Mouse (Mus musculus): ENCODE measurements around the gene Neurod4. TPM values are rescaled to one million over a fixed set of nuclear protein-coding genes. Genes with fewer than 3 reads are reported as not detected.

The Neurod4 gene
- polyA plus RNA-seq, 1 experiment from 2014 or later: not detected

- peak; percentile 49; the same call in 1 of the 2 replicates for ATAC-seq
- H3K4me3 ChIP-seq (ENCODE audit: low read depth, low read length): no peak overlapping the region
- TF ChIP-seq CTCF (IDR thresholded peaks at IDR 0.05; ENCODE audit: low read depth): no peak
- no peaks in the 10 kb centered on the region for H3K27me3 ChIP-seq (replicated peaks; ENCODE audit: control insufficient read depth, insufficient read depth, low read length)
- no peak overlapping the region for H3K4me2 ChIP-seq (replicated peaks; ENCODE audit: low read depth)
- 24% methylated on average over 3 of the region's 3 CpGs for WGBS
- H3K9me3 ChIP-seq (ENCODE audit: control insufficient read depth): no peaks in the 10 kb centered on the region
- no peak overlapping the region for H3K9ac ChIP-seq (ENCODE audit: low read depth, low read length)
- H3K36me3 ChIP-seq (ENCODE audit: control insufficient read depth, insufficient read depth): no peaks in the 10 kb centered on the region
- no peak overlapping the region for H3K27ac ChIP-seq (ENCODE audit: low read depth, low read length)
- H3K4me1 ChIP-seq (replicated peaks; ENCODE audit: control insufficient read depth, insufficient read depth, low read length): no peaks in the 10 kb centered on the region
Measured at GRCm38 (mm10) chr10:130225034-130225433, 55.0 kb downstream of the Neurod4 start.

Other genes starting within 250 kb of the Neurod4 start
- not detected in 2 replicates for gene Olfr821, start 249.9 kb downstream of the Neurod4 start, polyA plus RNA-seq (2015; fragmentation: Nextera tagmentation; extraction: Ambion mirVana)
- not detected in 2 replicates for gene Olfr822, start 209.0 kb downstream of the Neurod4 start, polyA plus RNA-seq (2015; fragmentation: Nextera tagmentation; extraction: Ambion mirVana)
- not detected in 2 replicates for gene Olfr823, start 164.9 kb downstream of the Neurod4 start, polyA plus RNA-seq (2015; fragmentation: Nextera tagmentation; extraction: Ambion mirVana)
- gene Olfr824, start 150.2 kb downstream of the Neurod4 start, polyA plus RNA-seq (2015; fragmentation: Nextera tagmentation; extraction: Ambion mirVana): not detected in 2 replicates
- not detected in 2 replicates for gene Olfr825, start 113.5 kb downstream of the Neurod4 start, polyA plus RNA-seq (2015; fragmentation: Nextera tagmentation; extraction: Ambion mirVana)
- gene Olfr826, start 96.1 kb downstream of the Neurod4 start, polyA plus RNA-seq (2015; fragmentation: Nextera tagmentation; extraction: Ambion mirVana): not detected in 2 replicates
- gene Olfr827, start 65.8 kb downstream of the Neurod4 start, polyA plus RNA-seq (2015; fragmentation: Nextera tagmentation; extraction: Ambion mirVana): not detected in 2 replicates
- gene Tespa1, start 42.6 kb upstream of the Neurod4 start, polyA plus RNA-seq (2015; fragmentation: Nextera tagmentation; extraction: Ambion mirVana): 0.48 and 0.64 TPM in 2 replicates
- not detected in 2 replicates for gene Vmn2r84, start 114.1 kb upstream of the Neurod4 start, polyA plus RNA-seq (2015; fragmentation: Nextera tagmentation; extraction: Ambion mirVana)
- gene Vmn2r85, start 149.5 kb upstream of the Neurod4 start, polyA plus RNA-seq (2015; fragmentation: Nextera tagmentation; extraction: Ambion mirVana): not detected in 2 replicates
- gene Vmn2r86, start 175.8 kb upstream of the Neurod4 start, polyA plus RNA-seq (2015; fragmentation: Nextera tagmentation; extraction: Ambion mirVana): not detected in 2 replicates
- gene Vmn2r87, start 217.2 kb upstream of the Neurod4 start, polyA plus RNA-seq (2015; fragmentation: Nextera tagmentation; extraction: Ambion mirVana): not detected in 2 replicates